Mouse (Mus musculus): ENCODE data around the gene Mrpl45. TPM values are rescaled to one million over a fixed set of nuclear protein-coding genes. Genes with fewer than 3 reads are reported as not detected.

Gene Mrpl45
- total RNA-seq, 2 experiments from 2014 or later, result 28.5 to 33.8 TPM

DNA sequence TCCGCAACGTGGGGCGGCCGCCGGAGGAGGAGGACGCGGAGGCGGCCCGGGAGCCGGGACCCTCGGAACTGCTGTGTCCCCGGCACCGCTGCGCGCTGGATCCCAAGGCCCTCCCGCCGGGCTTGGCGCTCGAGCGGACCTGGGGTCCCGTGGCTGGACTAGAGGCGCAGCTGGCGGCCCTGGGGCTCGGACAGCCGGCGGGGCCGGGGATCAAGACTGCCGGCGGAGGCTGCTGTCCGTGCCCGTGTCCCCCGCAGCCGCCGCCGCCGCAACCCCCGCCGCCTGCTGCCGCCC, 47.1 kb downstream of the Mrpl45 start:
- no peak for DNase-seq

- peak; percentile 60 for DNase-seq
Observed at GRCm38 (mm10) chr11:97362943-97363643, 47.6 kb downstream of the Mrpl45 start.

- DNase-seq, result no peak
Observed at GRCm38 (mm10) chr11:97363644-97363995, 48.1 kb downstream of the Mrpl45 start.

GRCm38 (mm10) chr11:97365556-97365955, 50.0 kb downstream of the Mrpl45 start:
- no peak for DNase-seq

DNA sequence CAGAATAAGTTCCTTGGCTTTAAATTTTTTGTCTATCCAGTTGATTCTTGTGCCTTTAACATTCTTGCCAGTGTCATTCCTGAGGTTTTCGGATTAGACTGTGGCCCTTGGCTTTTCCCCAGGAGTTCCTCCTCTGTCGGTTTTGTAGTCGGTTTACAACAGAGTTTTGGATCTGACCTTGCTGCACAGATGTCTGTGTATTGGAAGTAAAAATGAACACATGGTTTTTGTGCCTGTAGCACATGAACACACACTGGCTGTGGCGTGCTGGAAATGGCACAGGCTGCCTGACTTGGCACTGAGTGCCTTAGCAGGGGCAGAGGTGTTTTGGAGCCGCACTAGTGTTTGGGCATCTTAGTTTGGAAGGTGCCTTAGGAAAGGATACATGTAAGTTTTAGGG, 53.0 kb downstream of the Mrpl45 start:
- no peak for DNase-seq

DNA sequence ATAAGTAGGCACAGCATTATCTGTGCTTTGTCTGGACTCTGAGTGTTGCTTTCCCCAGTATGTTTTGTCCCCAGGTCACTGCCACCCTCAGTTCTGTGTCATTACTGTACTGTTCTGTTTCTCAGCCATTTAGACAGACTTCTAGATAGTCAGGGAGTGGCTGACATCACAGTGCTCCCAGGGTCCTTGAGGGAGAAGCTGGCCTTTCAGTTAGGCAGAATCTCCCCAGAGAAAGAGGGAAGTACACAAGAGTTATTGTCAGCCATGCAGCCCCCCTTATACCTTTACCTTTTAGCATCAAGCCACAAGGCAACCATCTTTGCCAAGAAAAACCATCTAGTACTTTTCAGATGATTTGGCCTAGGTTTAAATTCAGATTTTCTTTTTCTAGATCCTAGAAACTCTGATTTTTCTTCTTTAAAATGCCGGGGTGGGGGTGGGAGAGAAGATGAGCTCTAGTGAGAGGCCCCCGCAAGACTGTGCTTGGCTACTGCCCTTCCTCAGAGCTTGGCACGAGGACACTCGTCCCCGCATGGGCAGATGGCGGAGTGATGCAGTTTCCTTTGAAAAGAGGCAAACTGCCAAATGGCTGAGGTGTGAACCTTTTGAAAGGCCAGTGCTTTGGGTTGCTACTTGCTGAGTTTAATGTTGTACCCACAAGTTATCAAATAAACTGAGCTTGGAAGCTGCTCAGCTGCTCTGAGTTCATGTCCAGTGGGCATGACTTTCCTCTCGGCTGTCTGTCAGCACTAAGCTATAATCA, 55.0 kb downstream of the Mrpl45 start:
- DNase-seq, result no peak

DNA sequence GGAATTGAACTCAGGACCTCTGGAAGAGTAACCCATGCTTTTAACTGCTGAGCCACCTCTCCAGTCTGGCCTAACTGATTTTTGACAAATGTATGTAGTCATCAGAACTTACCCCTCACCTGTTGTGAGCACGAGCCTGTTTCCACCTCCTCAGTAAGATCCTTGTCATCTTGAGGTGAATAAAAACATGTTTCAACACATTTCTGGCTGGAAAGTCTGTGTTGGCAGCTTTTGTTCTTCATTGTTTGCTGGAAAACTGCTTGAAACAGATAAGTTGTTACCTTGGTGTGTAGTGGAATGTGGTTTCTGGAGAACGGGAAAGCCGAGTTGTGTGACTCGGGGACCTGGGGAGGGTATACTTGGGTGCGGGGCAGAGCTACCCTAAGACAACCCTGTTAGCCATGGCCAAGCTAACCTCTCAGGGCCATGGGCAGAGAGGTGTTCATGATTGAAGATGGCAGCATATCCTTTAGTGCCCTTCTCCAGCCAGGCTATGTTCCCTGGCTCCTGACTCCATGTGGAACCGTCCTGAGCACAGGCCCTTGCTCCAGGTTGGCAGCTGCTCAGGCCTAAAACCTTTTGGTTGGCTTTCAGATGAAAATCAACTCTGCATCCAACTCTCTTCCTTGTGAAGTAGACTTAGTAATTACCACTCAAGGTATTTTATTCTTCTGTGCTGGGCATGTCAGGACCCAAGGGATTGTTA, 56.8 kb downstream of the Mrpl45 start:
- no peak for DNase-seq

DNA sequence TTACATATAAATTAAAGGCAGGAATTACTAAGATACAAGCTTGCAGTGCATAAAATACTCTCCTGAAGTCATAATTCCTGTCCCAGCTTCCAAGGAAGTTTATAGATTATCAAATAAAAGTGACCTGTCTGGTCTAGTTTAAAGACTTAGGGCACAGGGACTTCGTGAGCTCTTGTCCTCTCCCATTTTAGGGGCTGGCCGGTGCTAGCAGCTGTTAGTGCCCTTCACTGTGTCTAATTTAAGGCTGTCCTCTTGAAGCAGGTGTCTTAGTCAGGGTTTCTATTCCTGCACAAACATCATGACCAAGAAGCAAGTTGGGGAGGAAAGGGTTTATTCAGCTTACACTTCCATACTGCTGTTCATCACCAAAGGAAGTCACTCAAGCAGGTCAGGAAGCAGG, 57.9 kb downstream of the Mrpl45 start:
- DNase-seq, result no peak

Other genes with a start within 250 kb of the Mrpl45 start
- 1 to 10 TPM; 1.3 to 1.7 TPM for gene Tbx21, start 200.4 kb upstream of the Mrpl45 start, total RNA-seq (2021)
- gene Tbkbp1, start 164.2 kb upstream of the Mrpl45 start, total RNA-seq (2021), result 1 to 10 TPM; 7.1 to 9.9 TPM
- gene Kpnb1, start 127.8 kb upstream of the Mrpl45 start, total RNA-seq (2021), result 10 to 100 TPM; 72.9 to 87.5 TPM
- gene Npepps, start 35.1 kb upstream of the Mrpl45 start, total RNA-seq (2021), result 10 to 100 TPM; 52.1 to 57.5 TPM
- gene Gpr179, start 36.4 kb downstream of the Mrpl45 start, total RNA-seq (2021), result under 1 TPM; 0.07 to 0.09 TPM
- 10 to 100 TPM; 33.7 to 34.8 TPM for gene Socs7, start 46.8 kb downstream of the Mrpl45 start, total RNA-seq (2021)
- 10 to 100 TPM; 13.5 to 18.9 TPM for gene Arhgap23, start 99.8 kb downstream of the Mrpl45 start, total RNA-seq (2021)
- gene 4933428G20Rik, start 184.6 kb downstream of the Mrpl45 start, total RNA-seq (2021), result not detected

Measured in gastrocnemius, postnatal 10 days (tissue).